Mouse (Mus musculus) subcutaneous adipose tissue, adult 2 months (tissue): ENCODE results near the gene 4932438A13Rik. TPM values are rescaled to one million over a fixed set of nuclear protein-coding genes. Genes with fewer than 3 reads are reported as not detected.

Experiments
- polyA plus RNA-seq: library from polyadenylated mRNA; depleted of rRNA; stranded (reverse); fragments of >200 nt; gene quantifications from 2 replicates; pipeline ENCODE4 v1.2.3, GENCODE M21; 2012; ENCODE audit warnings: low replicate concordance; rRNA removed

4932438A13Rik gene
- 11.9 and 15.2 TPM in 2 replicates for polyA plus RNA-seq

DNA sequence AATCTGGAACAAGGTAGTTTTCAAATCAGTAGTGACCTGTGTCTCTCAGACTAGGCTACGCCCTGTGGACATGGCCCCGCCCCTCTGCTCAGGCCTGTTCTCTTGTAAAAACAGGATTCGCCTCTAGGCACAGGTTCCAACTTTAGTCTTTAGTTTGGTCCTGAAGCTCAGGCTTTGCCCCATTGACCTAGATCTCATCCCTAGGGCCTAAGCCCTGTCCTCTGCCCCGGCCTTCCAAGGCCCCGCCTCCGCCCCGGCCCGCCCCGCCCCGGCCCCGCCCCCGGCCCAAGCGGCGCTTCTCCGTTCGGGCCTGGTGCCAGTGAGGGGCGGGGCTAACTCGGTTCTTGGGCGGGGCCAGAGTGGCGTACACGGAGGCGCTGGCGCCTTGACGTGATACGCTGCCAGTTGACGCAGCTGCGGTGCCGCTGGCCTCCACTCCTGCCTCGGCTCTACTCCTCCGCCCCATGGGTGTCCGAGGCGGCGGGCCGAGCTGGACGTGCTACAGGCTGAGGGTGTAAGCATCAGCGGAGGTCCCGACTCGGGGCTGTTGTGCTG, at the start of gene 4932438A13Rik:
Gene 4932438A13Rik, plus strand, starts transcription at position 384 of the 555 bp plus-strand sequence.

DNA sequence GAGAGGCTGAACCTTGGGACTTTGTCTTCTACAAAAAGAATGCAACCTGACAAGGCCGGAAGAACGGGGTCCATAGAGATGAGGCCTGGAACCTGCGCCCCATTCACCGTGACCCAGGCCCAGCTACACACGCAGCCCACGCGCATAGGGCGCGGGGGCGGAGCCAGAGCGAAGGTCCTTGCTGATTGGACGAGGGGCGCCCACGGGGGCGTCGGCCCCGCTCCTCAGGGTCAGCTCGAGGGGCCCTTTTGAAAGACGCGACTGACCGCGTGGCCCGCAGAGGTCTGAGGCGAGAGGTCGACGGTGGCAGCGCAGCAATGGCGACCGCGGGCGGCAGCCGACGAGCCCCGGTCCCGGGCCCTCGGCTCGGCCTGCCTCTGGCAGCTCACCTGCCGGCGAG, 200.5 kb downstream of the 4932438A13Rik start, which contains the start of gene Adad1:
Gene Adad1, plus strand, starts transcription at position 122 of the 400 bp plus-strand sequence.

Other genes starting within 250 kb of the 4932438A13Rik start
- gene Bbs7, start 249.6 kb upstream of the 4932438A13Rik start, polyA plus RNA-seq: 2.6 and 4.1 TPM in 2 replicates
- gene Trpc3, start 172.9 kb upstream of the 4932438A13Rik start, polyA plus RNA-seq: 4.1 and 11.2 TPM in 2 replicates
- not detected in 2 replicates for gene Adad1, start 200.4 kb downstream of the 4932438A13Rik start, polyA plus RNA-seq